ENCODE assay signal across 7 mouse cellular contexts in the genomic region with DNA sequence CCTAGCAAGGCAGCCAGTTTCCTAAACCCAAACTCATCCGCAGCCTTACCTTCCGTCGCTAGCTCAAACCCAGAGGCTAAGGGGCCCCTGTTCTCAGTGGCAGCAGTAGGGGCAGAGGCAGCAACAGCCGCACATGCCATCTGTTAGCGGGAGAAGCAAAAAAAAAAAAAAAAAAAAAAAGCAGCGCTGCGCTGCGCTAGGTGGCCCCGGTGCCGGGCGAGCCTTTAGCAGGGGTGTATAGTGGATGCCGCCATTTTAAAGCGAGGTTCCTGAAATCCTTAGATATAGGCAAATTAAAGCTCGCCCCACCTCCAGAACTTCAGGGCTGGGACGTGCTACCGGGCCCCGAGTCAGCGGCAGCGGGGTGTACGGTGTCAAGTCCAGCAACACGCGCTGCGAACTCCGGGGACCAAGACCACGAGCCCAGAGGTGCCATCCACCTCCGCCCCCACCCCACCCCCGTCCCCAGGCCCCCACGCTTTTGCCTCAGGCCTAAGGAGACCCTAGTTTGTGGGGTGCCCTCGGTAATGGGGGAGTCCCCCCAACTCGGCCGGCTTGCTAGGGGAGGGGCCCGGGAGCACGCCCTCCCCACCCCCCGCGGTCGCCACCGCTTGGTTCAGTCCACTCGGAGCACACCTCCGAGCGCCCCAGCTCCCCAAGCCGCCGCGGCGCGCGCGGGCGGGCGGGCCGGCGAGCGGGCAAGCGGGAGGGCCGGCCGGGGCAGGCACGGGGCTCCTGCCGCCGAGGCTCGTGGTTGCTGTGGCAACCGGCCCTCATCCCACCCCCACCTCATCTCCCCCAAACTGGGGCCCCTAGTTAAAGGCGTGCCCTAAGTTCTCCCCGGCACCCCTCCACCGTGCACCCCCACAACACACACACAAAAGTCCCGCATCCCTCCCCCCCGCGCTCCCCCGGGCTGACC. TPM values are rescaled to one million over a fixed set of nuclear protein-coding genes. Genes with fewer than 3 reads are reported as not detected.
A peak's percentile ranks its signal among the peaks of the same experiment; 100 is the strongest.
DNase-seq lines count a peak whose midpoint lies in the region; ATAC-seq and TF ChIP-seq lines count a peak whose summit lies in the region.

No protein-coding gene starts in this region.

- no peaks in the 10 kb centered on the region; the same call in 1 of the 2 replicates for H3K27me3 ChIP-seq in forebrain, postnatal 0 days (ENCODE audit: insufficient read depth, low read length)
- H3K27me3 ChIP-seq in intestine, embryonic 14.5 days (replicated peaks; ENCODE audit: control insufficient read depth, insufficient read depth, low read length): no peaks in the 10 kb centered on the region; the same call in 1 of the 2 replicates
- peaks cover 28% of the 10 kb centered on the region for H3K27me3 ChIP-seq in neural tube, embryonic 13.5 days

- H3K27ac ChIP-seq in forebrain, postnatal 0 days (ENCODE audit: low read depth, low read length): no peak overlapping the region
- H3K27ac ChIP-seq in intestine, embryonic 14.5 days (ENCODE audit: low read depth): peak overlapping the region; percentile 67
- no peak overlapping the region for H3K27ac ChIP-seq in neural tube, embryonic 13.5 days (replicated peaks)

- DNase-seq in T-cell, adult 2 months (ENCODE audit: low spot score): peak; percentile 76
- peak; percentile 5 for DNase-seq in cerebellum, adult 11-12 months
- DNase-seq in forebrain, postnatal 0 days: peak; percentile 16
- DNase-seq in intestine, embryonic 14.5 days (ENCODE audit: low spot score): peak; percentile 73
- peak; percentile 56 to 63 for DNase-seq in lung, adult 18-20 months
- peak; percentile 79 for DNase-seq in thymus, postnatal 25 days

- WGBS in forebrain, postnatal 0 days: 38% methylated on average over 66 of the region's 67 CpGs
- 13% methylated on average over 60 of the region's 67 CpGs for WGBS in intestine, embryonic 14.5 days
- 23% methylated on average over 45 of the region's 67 CpGs for WGBS in neural tube, embryonic 13.5 days

- H3K36me3 ChIP-seq in forebrain, postnatal 0 days (ENCODE audit: insufficient read depth): no peaks in the 10 kb centered on the region
- H3K36me3 ChIP-seq in intestine, embryonic 14.5 days (ENCODE audit: control insufficient read depth, insufficient read depth, low read length): no peaks in the 10 kb centered on the region
- H3K36me3 ChIP-seq in neural tube, embryonic 13.5 days: no peaks in the 10 kb centered on the region

- peak overlapping the region; percentile 86 for H3K4me2 ChIP-seq in forebrain, postnatal 0 days (ENCODE audit: low read depth)
- H3K4me2 ChIP-seq in intestine, embryonic 14.5 days (ENCODE audit: low read length): peak overlapping the region; percentile 61
- peak overlapping the region; percentile 81 for H3K4me2 ChIP-seq in neural tube, embryonic 13.5 days

- H3K4me3 ChIP-seq in forebrain, postnatal 0 days (ENCODE audit: low read depth, low read length): peak overlapping the region; percentile 45
- H3K4me3 ChIP-seq in intestine, embryonic 14.5 days (ENCODE audit: low read depth, low read length): peak overlapping the region; percentile 46
- H3K4me3 ChIP-seq in neural tube, embryonic 13.5 days: peak overlapping the region; percentile 49

- ATAC-seq in forebrain, postnatal 0 days: peak; percentile 60
- ATAC-seq in intestine, embryonic 14.5 days (replicated peaks; ENCODE audit: low FRiP score, low TSS enrichment, low read depth): peak; percentile 87
- ATAC-seq in neural tube, embryonic 13.5 days (ENCODE audit: low read depth): peak; percentile 85

- no peak overlapping the region for H3K9ac ChIP-seq in forebrain, postnatal 0 days
- peak overlapping the region; percentile 50 for H3K9ac ChIP-seq in intestine, embryonic 14.5 days (ENCODE audit: low read length)
- peak overlapping the region; percentile 58 for H3K9ac ChIP-seq in neural tube, embryonic 13.5 days

- no peak for TF ChIP-seq CTCF in forebrain, postnatal 0 days (IDR thresholded peaks at IDR 0.05; ENCODE audit: low read depth)

- H3K9me3 ChIP-seq in forebrain, postnatal 0 days (ENCODE audit: low read length): no peaks in the 10 kb centered on the region
- H3K9me3 ChIP-seq in intestine, embryonic 14.5 days (ENCODE audit: control insufficient read depth, low read length): no peaks in the 10 kb centered on the region
- no peaks in the 10 kb centered on the region for H3K9me3 ChIP-seq in neural tube, embryonic 13.5 days

- no peaks in the 10 kb centered on the region for H3K4me1 ChIP-seq in forebrain, postnatal 0 days (ENCODE audit: insufficient read depth)
- no peaks in the 10 kb centered on the region for H3K4me1 ChIP-seq in intestine, embryonic 14.5 days (replicated peaks; ENCODE audit: control insufficient read depth, insufficient read depth, low read length)
- no peaks in the 10 kb centered on the region for H3K4me1 ChIP-seq in neural tube, embryonic 13.5 days (replicated peaks)

RNA-seq across cellular contexts. Expression of a gene that starts 1.4 kb away (rescaled TPM):
- 0.38 and 1.2 TPM in 2 replicates for total RNA-seq in forebrain, postnatal 0 days (2014; rRNA removed)
- 0.51 and 0.63 TPM in 2 replicates for polyA plus RNA-seq in forebrain, postnatal 0 days (2015; fragmentation: Nextera tagmentation; extraction: Ambion mirVana)
- 11.2 and 13.6 TPM in 2 replicates for polyA plus RNA-seq in intestine, embryonic 14.5 days (2014; fragmentation: Nextera tagmentation; extraction: Ambion mirVana)
- polyA plus RNA-seq in neural tube, embryonic 13.5 days (2015; fragmentation: Nextera tagmentation; extraction: Ambion mirVana): 1.3 and 2.3 TPM in 2 replicates

Comparison
In these comparisons a context has a peak if more than half of its experiments do, and no peak if none do; other contexts are left out.
1. DNase-seq: peak in every context shown above with its lines; median percentile 79 in thymus, postnatal 25 days; 76 in T-cell, adult 2 months; 73 in intestine, embryonic 14.5 days; 60 in lung, adult 18-20 months; 16 in forebrain, postnatal 0 days; 5 in cerebellum, adult 11-12 months.